Mouse (Mus musculus) cerebellum, postnatal 10 days (tissue): ENCODE data around the gene Nkx2-3.
A peak's percentile ranks its signal among the peaks of the same experiment; 100 is the strongest.

Source experiments
- DNase-seq, 2 experiments: peaks; one replicate each; pipeline ENCODE4 v3.0.0; 2021; ENCODE audit warnings: mixed read lengths in 2 of 2

Gene Nkx2-3

GRCm38 (mm10) chr19:43605666-43606551, 6.2 kb upstream of the Nkx2-3 start:
- no peak for DNase-seq

- DNase-seq, result no peak
Observed at GRCm38 (mm10) chr19:43606552-43607530, 5.3 kb upstream of the Nkx2-3 start.

- peak in 1 of 2 experiments; percentile 42 for DNase-seq
Observed at GRCm38 (mm10) chr19:43607842-43608680, 4.1 kb upstream of the Nkx2-3 start.

GRCm38 (mm10) chr19:43608711-43609457, 3.2 kb upstream of the Nkx2-3 start:
- peak in 1 of 2 experiments; percentile 30 for DNase-seq

GRCm38 (mm10) chr19:43609458-43610330, 2.4 kb upstream of the Nkx2-3 start:
- DNase-seq, result peak in 1 of 2 experiments; percentile 24

- DNase-seq, result peak; percentile 19 to 35
Observed at GRCm38 (mm10) chr19:43610341-43610848, 1.7 kb upstream of the Nkx2-3 start.

- DNase-seq, result peak in 1 of 2 experiments; percentile 26
Observed at GRCm38 (mm10) chr19:43611110-43611509, 1.0 kb upstream of the Nkx2-3 start.

GRCm38 (mm10) chr19:43611561-43611960, 564 bp upstream of the Nkx2-3 start:
- peak in 1 of 2 experiments; percentile 20 for DNase-seq

- peak; percentile 19 to 51 for DNase-seq
Observed at GRCm38 (mm10) chr19:43612501-43612971, 411 bp downstream of the Nkx2-3 start.

GRCm38 (mm10) chr19:43613293-43614130, 1.4 kb downstream of the Nkx2-3 start:
- DNase-seq, result peak in 1 of 2 experiments; percentile 35

GRCm38 (mm10) chr19:43614341-43615073, 2.4 kb downstream of the Nkx2-3 start:
- DNase-seq, result peak; percentile 47 to 59

- peak; percentile 38 to 54 for DNase-seq
Observed at GRCm38 (mm10) chr19:43615074-43615445, 2.9 kb downstream of the Nkx2-3 start.

GRCm38 (mm10) chr19:43615571-43616414, 3.7 kb downstream of the Nkx2-3 start:
- DNase-seq, result peak in 1 of 2 experiments; percentile 37

- peak; percentile 47 for DNase-seq
Observed at GRCm38 (mm10) chr19:43616415-43616861, 4.3 kb downstream of the Nkx2-3 start.

- peak; percentile 16 to 22 for DNase-seq
Observed at GRCm38 (mm10) chr19:43616889-43617288, 4.8 kb downstream of the Nkx2-3 start.

- no peak for DNase-seq
Observed at GRCm38 (mm10) chr19:43617761-43618349, 5.7 kb downstream of the Nkx2-3 start.

GRCm38 (mm10) chr19:43618505-43619030, 6.4 kb downstream of the Nkx2-3 start:
- DNase-seq, result no peak
